Mouse (Mus musculus): ENCODE data around the gene 9930111J21Rik1. TPM values are rescaled to one million over a fixed set of nuclear protein-coding genes. Genes with fewer than 3 reads are reported as not detected.

9930111J21Rik1 gene
- polyA plus RNA-seq (2014; fragmentation: Illumina TruSeq; extraction: RNeasy Lipid Tissue Mini Kit (QIAGEN cat#74804); ENCODE audit: low read depth, low replicate concordance): 2.4 TPM

GRCm38 (mm10) chr11:48979251-48979650 lies at the start of gene 9930111J21Rik1:
Gene 9930111J21Rik1 (minus strand): TSS chr11:48979398.

DNA sequence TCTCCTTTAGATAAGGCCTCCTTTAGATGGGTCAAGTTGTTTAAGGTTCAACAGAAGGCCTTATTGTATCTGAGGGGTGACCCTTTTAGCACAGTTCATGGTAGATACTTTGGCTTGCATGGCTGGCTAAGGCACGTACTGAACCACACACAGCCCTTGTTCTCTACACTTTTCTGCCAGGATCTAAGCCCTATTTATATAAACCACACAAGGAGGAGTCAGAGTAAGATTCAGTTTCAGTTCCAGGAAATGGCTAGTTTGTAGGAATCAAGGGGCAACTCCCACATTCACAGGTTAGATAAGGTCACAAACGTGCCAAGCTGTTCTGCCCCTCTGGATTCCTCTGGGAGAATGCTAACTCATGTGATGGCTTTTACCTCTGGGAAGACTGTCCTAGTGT lies 14.8 kb upstream of the 9930111J21Rik1 start, which contains the start of gene Tgtp1:
Gene Tgtp1, minus strand, starts transcription at position 155 of the 400 bp plus-strand sequence.

DNA sequence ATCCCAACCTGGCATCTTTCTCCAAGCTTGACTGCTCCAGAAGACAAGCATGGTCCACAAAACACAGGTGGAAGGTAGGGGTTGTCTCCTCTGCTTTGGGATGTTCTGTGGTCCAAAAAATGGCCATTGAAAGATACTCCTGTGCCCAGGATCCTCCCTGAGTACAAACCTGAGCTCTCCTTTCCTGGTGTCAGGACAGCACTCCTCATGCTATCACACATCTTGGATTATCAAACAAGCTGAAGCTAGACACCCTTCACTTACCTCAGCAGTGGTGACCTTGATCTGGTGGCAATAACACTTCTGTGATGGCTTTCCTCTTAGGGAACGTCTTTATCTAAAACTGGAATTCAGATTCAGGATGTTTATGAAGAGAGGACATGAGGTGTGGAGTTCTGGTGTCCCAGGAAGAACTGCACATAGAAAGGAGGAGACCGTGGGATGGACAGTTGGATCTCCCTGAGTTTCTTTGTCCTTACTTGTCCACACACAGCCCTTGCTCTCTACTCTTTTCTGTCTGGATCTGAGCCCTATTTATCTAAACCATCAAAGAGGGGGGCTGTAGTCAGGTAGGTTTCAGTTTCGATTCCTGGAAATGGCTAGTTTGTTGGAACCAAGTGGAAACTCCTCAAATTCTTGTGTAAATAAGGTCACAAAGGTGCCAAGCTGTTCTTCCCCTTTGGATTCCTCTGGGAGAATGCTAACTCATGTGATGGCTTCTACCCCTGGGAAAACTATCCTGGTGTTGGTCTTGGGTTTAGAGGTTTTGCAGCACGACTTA lies 12.7 kb upstream of the 9930111J21Rik1 start, which contains the start of gene Gm12185:
Gene Gm12185, minus strand, starts transcription at position 487 of the 781 bp plus-strand sequence.

GRCm38 (mm10) chr11:48978240-48978939 lies 808 bp downstream of the 9930111J21Rik1 start, which contains the start of gene Olfr56:
Gene Olfr56 (plus strand): TSS chr11:48978889.

DNA sequence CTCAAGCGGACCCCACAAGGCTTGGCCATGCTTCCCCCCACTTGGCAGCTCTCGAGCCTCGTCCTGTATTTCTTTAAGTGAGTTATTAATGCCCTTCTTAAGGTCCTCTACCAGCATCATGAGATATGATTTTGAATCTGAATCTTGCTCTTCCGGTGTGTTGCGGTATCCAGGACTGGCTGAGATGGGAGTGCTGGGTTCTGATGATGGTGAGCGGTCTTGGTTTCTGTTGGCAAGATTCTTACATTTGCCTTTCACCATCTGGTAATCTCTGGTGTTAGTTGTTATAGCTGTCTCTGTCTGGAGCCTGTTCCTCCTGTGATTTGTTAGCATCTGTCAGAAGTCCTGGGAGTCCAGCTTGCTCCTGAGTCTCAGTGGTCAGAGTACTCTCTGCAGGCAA lies 33.1 kb downstream of the 9930111J21Rik1 start, which contains the start of gene Psme2b:
Gene Psme2b, minus strand, starts transcription at position 101 of the 400 bp plus-strand sequence.

DNA sequence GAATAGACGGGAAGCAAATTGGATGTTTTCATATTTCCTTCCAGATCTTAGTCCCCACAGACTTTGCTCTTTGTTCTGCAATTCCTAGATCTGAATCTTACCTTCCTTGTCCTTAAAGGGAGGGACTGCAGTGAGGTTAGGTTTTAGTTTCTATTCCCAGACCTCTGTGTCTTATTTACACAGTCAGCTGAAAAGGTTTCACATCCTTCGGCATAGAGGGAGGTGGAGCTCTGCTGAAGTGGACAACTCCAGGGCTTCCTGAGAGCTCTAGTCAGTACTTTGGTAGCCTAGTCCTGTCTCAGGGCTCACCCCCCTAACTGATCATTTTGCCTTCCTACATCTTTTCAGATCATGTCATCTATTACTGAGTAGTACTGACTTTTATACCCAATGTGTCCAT lies 77.2 kb downstream of the 9930111J21Rik1 start, which contains the start of gene Gm5431:
Gene Gm5431, minus strand, starts transcription at position 194 of the 400 bp plus-strand sequence.

Other genes starting within 250 kb of the 9930111J21Rik1 start
- 110 TPM for gene Rack1, start 179.1 kb downstream of the 9930111J21Rik1 start, polyA plus RNA-seq (2014; fragmentation: Illumina TruSeq; extraction: RNeasy Lipid Tissue Mini Kit (QIAGEN cat#74804); ENCODE audit: low read depth, low replicate concordance)
- gene Trim41, start 162.0 kb downstream of the 9930111J21Rik1 start, polyA plus RNA-seq (2014; fragmentation: Illumina TruSeq; extraction: RNeasy Lipid Tissue Mini Kit (QIAGEN cat#74804); ENCODE audit: low read depth, low replicate concordance): 14.2 TPM
- gene Trim7, start 153.3 kb downstream of the 9930111J21Rik1 start, polyA plus RNA-seq (2014; fragmentation: Illumina TruSeq; extraction: RNeasy Lipid Tissue Mini Kit (QIAGEN cat#74804); ENCODE audit: low read depth, low replicate concordance): 7.5 TPM
- 18.0 TPM for gene Gm12184, start 152.7 kb downstream of the 9930111J21Rik1 start, polyA plus RNA-seq (2014; fragmentation: Illumina TruSeq; extraction: RNeasy Lipid Tissue Mini Kit (QIAGEN cat#74804); ENCODE audit: low read depth, low replicate concordance)
- gene Irgm1, start 107.7 kb downstream of the 9930111J21Rik1 start, polyA plus RNA-seq (2014; fragmentation: Illumina TruSeq; extraction: RNeasy Lipid Tissue Mini Kit (QIAGEN cat#74804); ENCODE audit: low read depth, low replicate concordance): 80.0 TPM
- gene Gm5431, start 77.2 kb downstream of the 9930111J21Rik1 start, polyA plus RNA-seq (2014; fragmentation: Illumina TruSeq; extraction: RNeasy Lipid Tissue Mini Kit (QIAGEN cat#74804); ENCODE audit: low read depth, low replicate concordance): 2.3 TPM
- gene Psme2b, start 33.2 kb downstream of the 9930111J21Rik1 start, polyA plus RNA-seq (2014; fragmentation: Illumina TruSeq; extraction: RNeasy Lipid Tissue Mini Kit (QIAGEN cat#74804); ENCODE audit: low read depth, low replicate concordance): 1.6 TPM
- gene Olfr56, start 509 bp downstream of the 9930111J21Rik1 start, polyA plus RNA-seq (2014; fragmentation: Illumina TruSeq; extraction: RNeasy Lipid Tissue Mini Kit (QIAGEN cat#74804); ENCODE audit: low read depth, low replicate concordance): 1.7 TPM
- gene Gm12185, start 12.8 kb upstream of the 9930111J21Rik1 start, polyA plus RNA-seq (2014; fragmentation: Illumina TruSeq; extraction: RNeasy Lipid Tissue Mini Kit (QIAGEN cat#74804); ENCODE audit: low read depth, low replicate concordance): 0.82 TPM
- gene Tgtp1, start 14.8 kb upstream of the 9930111J21Rik1 start, polyA plus RNA-seq (2014; fragmentation: Illumina TruSeq; extraction: RNeasy Lipid Tissue Mini Kit (QIAGEN cat#74804); ENCODE audit: low read depth, low replicate concordance): 10.1 TPM
- gene 9930111J21Rik2, start 71.8 kb upstream of the 9930111J21Rik1 start, polyA plus RNA-seq (2014; fragmentation: Illumina TruSeq; extraction: RNeasy Lipid Tissue Mini Kit (QIAGEN cat#74804); ENCODE audit: low read depth, low replicate concordance): 19.2 TPM
- 23.6 TPM for gene Tgtp2, start 84.8 kb upstream of the 9930111J21Rik1 start, polyA plus RNA-seq (2014; fragmentation: Illumina TruSeq; extraction: RNeasy Lipid Tissue Mini Kit (QIAGEN cat#74804); ENCODE audit: low read depth, low replicate concordance)
- gene Ifi47, start 97.2 kb upstream of the 9930111J21Rik1 start, polyA plus RNA-seq (2014; fragmentation: Illumina TruSeq; extraction: RNeasy Lipid Tissue Mini Kit (QIAGEN cat#74804); ENCODE audit: low read depth, low replicate concordance): 9.7 TPM
- 5.4 TPM for gene Olfr1396, start 135.5 kb upstream of the 9930111J21Rik1 start, polyA plus RNA-seq (2014; fragmentation: Illumina TruSeq; extraction: RNeasy Lipid Tissue Mini Kit (QIAGEN cat#74804); ENCODE audit: low read depth, low replicate concordance)
- gene Olfr1395, start 162.9 kb upstream of the 9930111J21Rik1 start, polyA plus RNA-seq (2014; fragmentation: Illumina TruSeq; extraction: RNeasy Lipid Tissue Mini Kit (QIAGEN cat#74804); ENCODE audit: low read depth, low replicate concordance): not detected
- not detected for gene Olfr1394, start 175.0 kb upstream of the 9930111J21Rik1 start, polyA plus RNA-seq (2014; fragmentation: Illumina TruSeq; extraction: RNeasy Lipid Tissue Mini Kit (QIAGEN cat#74804); ENCODE audit: low read depth, low replicate concordance)
- 96.9 TPM for gene Btnl9, start 207.8 kb upstream of the 9930111J21Rik1 start, polyA plus RNA-seq (2014; fragmentation: Illumina TruSeq; extraction: RNeasy Lipid Tissue Mini Kit (QIAGEN cat#74804); ENCODE audit: low read depth, low replicate concordance)
- gene Zfp62, start 223.9 kb upstream of the 9930111J21Rik1 start, polyA plus RNA-seq (2014; fragmentation: Illumina TruSeq; extraction: RNeasy Lipid Tissue Mini Kit (QIAGEN cat#74804); ENCODE audit: low read depth, low replicate concordance): 131 TPM